Mouse (Mus musculus) heart, postnatal 14 days (tissue): ENCODE data around the gene Lrrc74a. TPM values are rescaled to one million over a fixed set of nuclear protein-coding genes. Genes with fewer than 3 reads are reported as not detected.
A peak's percentile ranks its signal among the peaks of the same experiment; 100 is the strongest.

Experiments used
- DNase-seq, 2 experiments: peaks; one replicate each; pipeline ENCODE4 v3.0.0; 2021 to 2022
- intact Hi-C: fragments of 180-260 bp; cut with DNase I; formaldehyde crosslinking; loops from one replicate; pipeline ENCODE4 v1.15.1; 2025
- total RNA-seq, 2 experiments: library from RNA; stranded (reverse); gene quantifications; 2 replicates each; pipeline ENCODE4 v1.2.3; 2021

The Lrrc74a gene
- total RNA-seq, 2 experiments from 2014 or later: not detected

DNA sequence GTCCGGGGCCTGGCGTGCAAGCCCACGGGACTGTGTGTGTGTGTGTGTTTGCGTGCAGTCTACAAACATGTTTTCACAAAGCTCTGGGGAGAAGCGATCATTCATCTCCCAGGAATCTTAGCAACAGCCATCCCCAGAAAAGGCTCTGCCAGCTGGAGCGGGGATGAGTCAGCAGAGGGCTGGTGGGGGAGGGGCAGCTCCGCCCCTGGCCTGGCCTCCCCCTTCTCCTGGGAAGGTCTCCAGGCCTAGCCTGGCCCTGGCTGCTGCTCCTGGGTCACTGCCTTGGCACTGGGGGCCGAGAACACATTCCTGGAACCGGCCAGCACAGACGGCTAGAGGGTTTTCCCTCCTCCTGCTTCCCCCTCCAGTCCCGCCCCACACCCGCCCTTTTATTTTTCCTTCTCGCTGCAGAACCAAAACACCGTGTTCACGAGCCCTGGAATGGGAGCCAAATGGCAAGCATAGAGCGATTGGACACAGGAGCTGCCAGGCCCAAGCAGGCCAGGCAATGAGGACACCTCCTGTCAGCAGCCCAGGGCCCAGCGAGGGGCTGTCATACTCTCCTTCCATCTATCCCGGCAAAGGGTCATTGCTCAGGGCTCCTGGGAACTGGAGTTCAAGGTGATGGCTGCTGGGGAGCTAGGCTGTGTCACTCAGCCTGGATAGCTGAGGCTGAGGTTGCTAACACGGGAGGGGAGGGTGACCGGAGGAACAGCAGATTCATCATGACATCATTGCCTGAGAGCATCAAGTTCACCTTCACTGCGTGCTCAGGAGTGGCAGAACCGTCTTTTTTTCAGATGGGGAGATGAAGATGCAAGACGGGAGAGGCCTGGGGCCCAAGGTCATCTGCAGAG lies 67.2 kb downstream of the Lrrc74a start:
- intact Hi-C loops: loop anchor here (2.0 kb wide), 2 partner anchors 15 to 29 kb away; no protein-coding TSS in a partner anchor
- peak; percentile 98 to 99 for DNase-seq

DNA sequence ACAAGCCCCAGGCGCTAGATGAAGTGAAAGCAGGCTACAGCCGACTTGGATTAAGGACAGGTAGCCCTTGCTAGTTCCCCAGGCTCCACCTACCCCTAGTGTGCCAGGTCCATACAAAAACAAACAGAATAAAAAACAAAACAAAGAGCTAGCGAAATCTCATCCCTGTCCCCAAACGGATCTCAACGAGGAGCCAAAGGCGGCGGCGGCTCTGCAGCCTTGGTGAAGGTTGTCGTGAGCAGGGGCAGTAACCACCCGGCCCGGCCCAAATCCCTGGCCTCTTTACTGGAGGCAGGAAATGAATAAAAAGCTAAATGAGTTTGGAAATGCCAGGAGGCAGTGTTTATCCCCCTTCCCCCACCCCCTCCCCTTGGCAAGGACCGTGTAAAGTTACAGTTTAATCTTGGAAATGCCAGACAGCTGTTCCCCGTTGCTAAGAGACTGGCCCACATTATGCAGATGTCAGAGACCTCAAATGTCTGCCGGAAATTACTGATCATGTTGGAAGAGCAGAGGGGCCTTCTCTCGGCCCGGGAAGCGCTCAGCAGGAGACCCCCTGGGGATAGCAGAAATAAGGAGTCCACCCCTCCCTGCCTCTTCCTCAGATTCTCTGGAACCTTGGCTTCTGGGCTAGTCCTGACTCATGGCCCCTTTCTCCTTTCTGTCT lies 68.0 kb downstream of the Lrrc74a start:
- DNase-seq: peak; percentile 60 to 70
- intact Hi-C loops: loop anchor here (2.0 kb wide), 1 partner anchor 15 kb away; no protein-coding TSS in a partner anchor

DNA sequence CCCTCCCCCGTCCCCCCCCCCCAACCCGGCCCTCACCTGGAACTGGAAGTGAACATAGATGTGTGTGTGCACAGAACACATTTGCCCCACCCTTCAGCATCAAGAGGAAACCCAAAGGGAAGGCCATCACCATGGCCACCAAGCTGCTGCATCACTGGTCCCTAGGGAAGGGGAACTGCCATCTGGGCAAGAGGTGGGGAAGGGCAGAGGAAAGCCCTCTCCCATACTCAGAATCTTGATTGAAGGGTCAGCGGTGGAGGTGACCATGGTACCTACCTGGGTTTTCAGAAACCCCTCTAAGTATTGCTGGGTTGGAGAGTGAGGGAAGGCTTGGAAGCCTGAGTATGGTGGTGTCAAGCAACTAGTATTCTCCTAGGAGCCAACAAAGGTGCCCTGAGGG lies 68.7 kb downstream of the Lrrc74a start:
- intact Hi-C loops: loop anchor here (2.0 kb wide), 1 partner anchor 14 kb away; no protein-coding TSS in a partner anchor
- DNase-seq: no peak

DNA sequence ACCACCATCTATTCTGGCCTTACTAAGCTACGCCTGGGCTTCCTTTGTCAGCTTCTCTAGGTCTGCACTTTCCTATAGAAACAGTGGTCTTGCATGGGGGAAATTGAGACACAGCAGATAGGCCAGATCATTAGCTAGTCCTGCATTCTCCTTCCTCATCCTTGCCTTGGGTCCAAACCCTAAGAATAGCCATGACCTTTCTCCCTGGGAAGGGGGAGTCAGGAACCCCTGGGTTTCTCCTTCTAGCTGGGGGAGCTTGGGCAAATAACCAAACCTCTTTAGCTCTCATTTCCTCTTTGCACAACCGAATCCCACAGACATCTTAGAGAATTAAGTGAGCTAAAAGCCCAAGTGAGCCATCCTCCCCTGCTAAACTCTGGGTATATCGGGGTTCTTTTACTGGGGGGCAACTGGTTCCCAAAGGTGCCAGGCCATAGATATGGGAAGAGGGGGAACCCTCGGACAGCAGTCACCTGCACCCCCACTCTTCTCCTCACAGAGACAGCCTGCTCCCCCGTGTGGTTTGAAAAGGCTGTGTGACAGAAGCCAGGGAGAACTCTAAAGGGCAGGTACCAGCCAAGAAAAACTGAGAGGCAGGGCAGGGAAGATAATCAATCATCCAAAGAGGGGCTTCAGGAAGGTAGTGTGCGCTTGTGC lies 69.6 kb downstream of the Lrrc74a start:
- intact Hi-C loops: loop anchor here (2.0 kb wide), 1 partner anchor 13 kb away; no protein-coding TSS in a partner anchor
- DNase-seq: peak in 1 of 2 experiments; percentile 48

DNA sequence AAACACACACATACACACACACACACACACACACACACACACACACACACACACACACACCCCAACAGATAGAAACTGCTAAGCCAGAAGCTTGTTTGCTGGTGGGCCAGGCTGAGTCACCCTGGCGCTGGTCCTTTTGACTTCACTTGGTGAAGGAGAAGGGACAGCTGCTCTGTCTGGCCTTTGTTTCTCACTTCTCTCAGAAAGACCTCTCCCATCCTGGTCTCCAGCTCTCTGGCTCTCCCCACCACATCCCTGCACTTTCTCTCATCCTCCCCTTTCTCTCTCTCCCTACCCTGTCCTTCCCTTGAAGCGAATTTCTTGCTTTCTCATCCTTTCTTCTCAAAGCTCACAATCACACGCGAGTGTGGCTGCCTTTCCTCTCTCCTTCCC lies 70.1 kb downstream of the Lrrc74a start:
- DNase-seq: peak; percentile 63 to 74
- intact Hi-C loops: no loop called here

DNA sequence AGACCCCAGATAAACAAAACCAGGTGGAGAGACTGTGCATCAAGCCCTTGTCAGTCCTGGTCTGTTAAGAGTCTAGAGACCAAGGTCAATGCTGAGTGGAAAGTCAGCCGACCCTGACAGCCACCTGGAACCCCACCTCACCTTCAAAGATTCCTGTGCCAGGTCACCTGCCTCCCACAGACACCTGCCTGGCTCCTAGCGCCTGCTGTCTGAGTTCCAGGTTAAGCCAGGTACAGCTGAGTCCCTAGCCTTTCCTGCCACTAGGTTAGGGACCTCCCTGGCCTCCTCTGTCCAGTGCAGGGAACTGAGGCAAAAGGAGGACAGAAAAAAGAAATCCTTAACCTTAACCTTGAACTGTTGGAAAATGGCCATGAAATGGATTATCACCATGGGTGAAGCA lies 70.7 kb downstream of the Lrrc74a start:
- no peak for DNase-seq
- intact Hi-C loops: no loop called here

DNA sequence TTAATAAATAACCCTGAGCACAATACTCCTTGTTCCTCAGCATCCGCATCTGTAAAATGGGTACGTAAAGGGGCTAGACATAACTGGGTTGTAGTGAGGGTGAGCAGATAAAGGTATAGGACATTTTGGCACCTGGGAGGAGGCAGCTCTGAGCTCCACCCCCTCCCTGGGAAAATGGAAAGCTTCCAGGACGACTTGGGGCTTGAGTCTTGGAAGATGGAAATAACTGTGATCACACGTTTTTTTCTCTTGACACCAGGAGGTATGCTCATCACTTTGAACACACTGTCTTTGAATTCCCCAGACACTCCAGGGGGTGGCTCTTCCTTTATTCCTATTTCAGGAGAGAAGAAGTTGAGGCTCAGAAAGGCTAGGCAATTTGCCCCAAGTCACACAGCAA lies 71.1 kb downstream of the Lrrc74a start:
- intact Hi-C loops: no loop called here
- no peak for DNase-seq

DNA sequence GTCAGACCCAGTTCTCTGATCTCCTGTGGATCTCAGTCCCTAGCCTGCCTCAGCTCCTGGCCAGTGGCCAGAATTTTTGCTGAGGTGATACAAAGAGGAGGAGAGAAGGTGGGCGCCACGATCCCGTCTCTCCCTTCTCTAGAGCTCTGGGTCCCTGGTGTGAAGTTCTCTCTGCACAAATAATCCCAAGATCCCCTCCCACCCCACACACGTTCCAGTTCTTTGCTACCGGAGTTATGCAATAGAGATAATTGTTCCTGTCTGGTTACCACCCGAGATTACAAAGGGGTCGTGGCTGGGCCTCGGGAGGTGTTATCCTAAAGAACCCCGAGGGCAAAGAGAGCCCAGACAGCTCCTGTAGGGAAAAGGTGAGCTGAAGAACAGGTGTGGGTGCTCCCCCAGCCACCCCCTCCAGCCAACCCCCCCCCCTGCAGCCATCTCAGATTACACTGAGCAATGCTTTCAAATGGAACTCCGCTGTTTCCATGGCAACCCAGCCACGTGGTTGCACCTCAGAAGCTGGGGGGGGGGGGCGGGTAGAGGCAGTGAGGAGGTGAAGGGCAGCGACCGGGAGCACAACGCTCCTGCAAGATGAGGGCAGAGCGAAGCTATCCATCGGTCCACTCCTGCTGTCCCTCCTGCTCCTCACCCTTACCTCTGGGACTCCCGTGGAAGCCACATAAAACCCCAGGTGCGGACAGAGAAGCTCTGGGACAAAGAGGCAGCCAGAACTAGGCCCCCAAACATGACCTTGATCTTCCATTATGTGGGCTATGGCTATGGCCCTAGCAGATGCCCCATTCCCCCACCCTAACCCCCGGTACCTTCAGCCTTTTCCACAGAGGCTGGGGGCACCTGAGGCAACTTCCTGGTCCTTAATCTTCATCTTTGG lies 72.1 kb downstream of the Lrrc74a start:
- no peak for DNase-seq
- intact Hi-C loops: no loop called here

DNA sequence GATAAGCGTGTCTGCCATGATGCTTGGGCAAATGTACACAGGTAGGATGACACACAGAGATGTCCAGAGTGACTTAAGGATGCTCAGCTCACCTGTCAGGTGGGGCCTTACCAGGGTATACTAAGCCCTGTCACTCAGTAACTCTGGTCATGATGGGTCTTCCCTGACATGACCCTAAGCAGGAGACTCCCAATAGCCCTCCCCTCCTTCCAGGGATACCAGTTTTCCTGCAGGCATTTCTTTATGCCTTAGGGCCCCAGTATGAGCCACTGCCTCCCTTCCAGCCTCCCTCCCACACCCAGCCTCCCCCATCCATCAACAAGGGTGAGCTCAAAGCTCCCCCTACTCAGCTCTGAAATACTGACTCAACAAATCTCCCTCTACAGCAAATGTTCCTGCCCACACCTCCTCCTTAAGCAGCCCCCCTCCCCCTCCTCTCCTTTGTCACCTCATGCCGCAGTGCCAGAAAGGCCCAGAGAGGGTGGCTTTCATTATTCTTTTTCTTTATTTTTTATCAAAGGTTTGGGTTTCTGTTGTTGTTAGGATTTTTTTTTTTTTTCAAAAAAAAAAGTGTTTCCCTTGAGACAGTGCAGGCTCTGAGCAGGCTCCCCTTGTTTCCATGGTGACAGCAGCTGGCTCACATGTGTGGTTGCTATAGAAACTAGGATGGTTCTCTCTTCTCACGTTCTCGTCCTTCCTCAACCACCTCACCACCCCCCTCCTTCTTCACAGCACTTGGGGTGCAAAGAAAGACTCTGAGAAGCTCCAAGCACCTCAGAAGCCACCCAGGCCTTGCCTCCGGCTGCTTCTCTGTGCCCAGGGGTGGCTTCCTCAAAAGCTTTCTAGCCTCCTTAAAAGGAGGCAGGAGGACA lies 73.0 kb downstream of the Lrrc74a start:
- DNase-seq: no peak
- intact Hi-C loops: no loop called here

DNA sequence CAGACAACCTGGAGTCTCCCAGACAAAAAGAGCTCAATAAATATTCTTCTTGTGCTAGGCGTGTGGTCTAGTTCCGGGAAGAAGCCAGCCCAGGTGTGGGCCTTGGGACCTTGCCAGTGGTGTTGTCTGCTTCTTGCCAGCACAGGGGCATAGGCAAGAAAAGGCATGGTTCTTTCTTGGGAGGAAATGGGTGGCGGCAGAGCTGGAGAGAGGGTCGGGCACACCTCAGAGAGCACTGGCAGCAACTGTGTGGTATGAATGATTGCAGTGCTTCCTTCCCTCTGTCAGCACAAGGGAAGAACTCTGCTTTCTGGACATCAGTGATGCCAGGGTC lies 73.6 kb downstream of the Lrrc74a start:
- intact Hi-C loops: no loop called here
- DNase-seq: no peak

DNA sequence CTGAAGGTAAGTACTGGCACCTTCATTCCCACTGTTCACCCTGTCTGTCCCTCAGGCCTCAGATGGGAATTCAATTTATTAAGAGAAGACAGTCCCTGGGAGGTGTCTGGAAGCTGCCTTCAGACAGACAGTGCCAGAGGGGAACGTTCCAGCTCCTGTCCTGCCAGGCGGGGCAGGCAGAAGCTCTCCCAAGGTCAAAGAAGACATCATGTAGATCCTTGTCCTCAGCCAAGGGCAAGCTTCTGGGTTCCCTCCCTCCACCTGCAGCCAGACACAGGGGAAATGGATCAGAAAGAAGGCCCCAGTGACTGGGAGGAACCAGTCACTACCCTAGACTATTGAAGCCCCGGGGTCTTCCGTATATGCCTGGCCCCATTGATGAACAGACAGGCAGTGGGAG lies 74.7 kb downstream of the Lrrc74a start:
- intact Hi-C loops: no loop called here
- DNase-seq: no peak

DNA sequence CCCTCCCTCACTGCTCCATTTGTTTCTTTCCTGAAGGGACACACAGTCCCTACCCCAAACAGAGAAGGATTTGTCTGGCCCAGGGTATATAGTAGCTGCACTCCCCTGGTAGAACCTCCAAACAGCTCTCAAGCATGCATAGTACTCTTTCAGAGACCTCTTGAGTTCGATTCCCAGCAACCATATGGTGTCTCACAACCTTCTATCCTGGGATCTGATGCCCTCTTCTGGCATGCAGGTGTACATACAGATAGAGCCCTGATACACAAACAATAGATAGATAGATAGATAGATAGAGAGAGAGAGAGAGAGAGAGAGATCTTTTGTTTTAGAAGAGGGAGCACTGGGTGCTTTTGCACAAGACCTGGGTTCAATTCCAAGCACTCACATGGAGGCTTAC lies 75.9 kb downstream of the Lrrc74a start:
- DNase-seq: no peak
- intact Hi-C loops: no loop called here

DNA sequence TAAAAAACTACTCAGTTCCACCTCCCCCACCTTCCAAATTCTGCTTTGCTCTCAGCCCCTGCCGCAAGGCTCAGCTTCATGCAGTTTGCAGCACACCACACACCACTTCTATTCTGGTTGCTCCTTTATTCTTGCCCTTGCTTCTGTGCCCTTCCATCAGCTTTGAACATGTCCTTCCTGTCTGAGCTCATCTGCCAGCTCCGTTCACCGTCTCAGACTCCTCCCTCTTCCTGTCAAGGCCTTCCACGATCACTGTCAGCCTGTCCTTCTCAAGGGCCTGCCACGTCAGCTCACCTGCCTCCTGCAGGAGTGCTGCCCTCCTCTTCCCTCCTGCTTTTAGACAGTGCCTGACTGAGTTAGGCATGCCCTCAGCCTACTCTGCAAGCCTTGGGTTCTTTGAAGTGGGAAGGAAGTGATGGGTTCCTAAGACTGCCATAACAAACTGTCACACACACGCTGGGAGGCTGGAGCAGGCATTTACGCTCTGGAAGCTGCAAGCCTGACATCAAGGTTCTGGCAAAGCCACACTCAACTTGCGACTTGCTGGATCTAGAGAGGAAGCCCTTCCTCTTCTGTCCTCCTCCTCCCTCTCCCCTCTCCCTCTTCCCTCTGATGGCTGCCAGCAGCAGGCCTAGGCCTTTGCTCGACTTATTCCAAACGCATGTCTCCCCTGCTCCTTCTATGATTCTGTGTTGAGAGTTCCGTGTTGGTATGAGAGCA lies 76.7 kb downstream of the Lrrc74a start:
- DNase-seq: peak in 1 of 2 experiments; percentile 34
- intact Hi-C loops: no loop called here

DNA sequence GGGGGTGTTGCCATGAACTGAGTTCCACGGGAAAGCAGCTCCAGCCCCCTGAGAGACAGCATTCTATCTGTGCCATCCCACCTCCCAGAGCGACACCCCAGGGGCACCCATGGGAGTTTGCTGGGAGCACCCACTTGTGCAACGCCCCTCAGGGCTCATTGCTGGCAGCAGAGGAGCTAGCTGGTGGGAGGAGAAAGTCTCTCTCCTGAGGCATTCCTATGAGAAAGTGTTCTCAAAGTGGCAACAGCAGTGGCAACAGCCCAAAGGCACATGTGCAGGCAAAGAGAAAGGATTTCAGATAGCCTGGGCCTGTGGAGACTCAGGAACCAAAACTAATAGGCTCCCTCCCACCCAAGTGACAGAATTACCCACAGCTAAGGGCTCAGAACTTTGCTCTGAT lies 78.6 kb downstream of the Lrrc74a start:
- no peak for DNase-seq
- intact Hi-C loops: no loop called here

Other genes with a start within 250 kb of the Lrrc74a start
- 10 to 100 TPM; 23.4 to 32.5 TPM for gene Vash1, start 55.7 kb upstream of the Lrrc74a start, total RNA-seq
- gene Angel1, start 7.9 kb upstream of the Lrrc74a start, total RNA-seq: 1 to 10 TPM; 3.8 to 4.3 TPM
- 10 to 100 TPM; 44.7 to 51.8 TPM for gene Irf2bpl, start 150.4 kb downstream of the Lrrc74a start, total RNA-seq
- 10 to 100 TPM; 44.2 to 45.6 TPM for gene Cipc, start 212.7 kb downstream of the Lrrc74a start, total RNA-seq